Mouse (Mus musculus): ENCODE measurements around the gene Dok4. TPM values are rescaled to one million over a fixed set of nuclear protein-coding genes. Genes with fewer than 3 reads are reported as not detected.
A peak's percentile ranks its signal among the peaks of the same experiment; 100 is the strongest.

Dok4 gene
- polyA plus RNA-seq, 1 experiment from 2014 or later: 42.7 TPM

GRCm38 (mm10) chr8:94819671-94820179 lies 56.4 kb downstream of the Dok4 start:
- H3K36me3 ChIP-seq (ENCODE audit: insufficient read depth, low read length): peaks cover 22% of the 10 kb centered on the region
- DNase-seq (ENCODE audit: low spot score): no peak
- no peaks in the 10 kb centered on the region for H3K9me3 ChIP-seq (ENCODE audit: low read length)
- no peaks in the 10 kb centered on the region for H3K27me3 ChIP-seq (replicated peaks; ENCODE audit: insufficient read depth, low read length)
- ATAC-seq: no peak
- no peak overlapping the region for H3K4me2 ChIP-seq (replicated peaks; ENCODE audit: low read depth, low read length)
- 61% methylated on average over 6 of the region's 6 CpGs for WGBS
- no peak overlapping the region for H3K27ac ChIP-seq (ENCODE audit: low read length)
- no peak overlapping the region for H3K9ac ChIP-seq (replicated peaks; ENCODE audit: low read depth)
- H3K4me1 ChIP-seq (ENCODE audit: insufficient read depth, low read depth, low read length): no peaks in the 10 kb centered on the region
- TF ChIP-seq CTCF (IDR thresholded peaks at IDR 0.05) (no peak), EP300 (IDR thresholded peaks at IDR 0.05) (no peak)
- H3K4me3 ChIP-seq (ENCODE audit: low read depth, low read length): no peak overlapping the region

DNA sequence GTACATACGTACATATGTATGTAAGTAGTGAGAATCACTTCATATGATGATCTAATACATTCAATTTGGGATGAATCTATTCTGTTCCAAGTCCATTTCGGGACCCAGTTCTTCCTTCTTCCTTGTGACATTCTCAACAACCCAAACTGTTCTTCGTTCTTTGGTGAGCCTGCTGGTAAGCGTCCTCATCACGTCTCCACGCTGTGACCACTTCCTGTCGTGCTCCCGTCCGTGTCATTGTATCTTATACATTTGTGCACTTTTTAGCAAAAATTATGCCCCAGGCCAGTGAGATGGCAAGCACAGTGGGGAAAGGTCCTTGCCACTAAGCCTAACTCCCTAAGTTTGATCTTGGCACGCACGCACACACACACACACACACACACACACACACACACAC lies 58.2 kb downstream of the Dok4 start:
- no peak for ATAC-seq
- no peak for DNase-seq (ENCODE audit: low spot score)
- WGBS: 79% methylated on average over 11 of the region's 11 CpGs
- Histone ChIP-seq H3K36me3 (ENCODE audit: insufficient read depth, low read length) (peaks cover 7% of the 10 kb centered on the region), H3K4me3 (ENCODE audit: low read depth, low read length) (no peak overlapping the region), H3K27ac (ENCODE audit: low read length) (no peak overlapping the region), H3K4me2 (replicated peaks; ENCODE audit: low read depth, low read length) (no peak overlapping the region), H3K4me1 (ENCODE audit: insufficient read depth, low read depth, low read length) (no peaks in the 10 kb centered on the region), H3K9ac (replicated peaks; ENCODE audit: low read depth) (no peak overlapping the region), H3K9me3 (ENCODE audit: low read length) (no peaks in the 10 kb centered on the region), H3K27me3 (replicated peaks; ENCODE audit: insufficient read depth, low read length) (no peaks in the 10 kb centered on the region)
- no peak for TF ChIP-seq EP300 (IDR thresholded peaks at IDR 0.05)
- no peak for TF ChIP-seq CTCF (IDR thresholded peaks at IDR 0.05)

- no peaks in the 10 kb centered on the region for H3K4me1 ChIP-seq (ENCODE audit: insufficient read depth, low read depth, low read length)
- TF ChIP-seq EP300 (IDR thresholded peaks at IDR 0.05): no peak
- peak; percentile 71 for TF ChIP-seq CTCF (IDR thresholded peaks at IDR 0.05)
- WGBS: 0% methylated on average over 1 of the region's 1 CpGs
- H3K9ac ChIP-seq (replicated peaks; ENCODE audit: low read depth): no peak overlapping the region
- no peak overlapping the region for H3K4me3 ChIP-seq (ENCODE audit: low read depth, low read length)
- peak; percentile 59 for DNase-seq (ENCODE audit: low spot score)
- no peaks in the 10 kb centered on the region for H3K27me3 ChIP-seq (replicated peaks; ENCODE audit: insufficient read depth, low read length)
- H3K36me3 ChIP-seq (ENCODE audit: insufficient read depth, low read length): no peaks in the 10 kb centered on the region
- H3K9me3 ChIP-seq (ENCODE audit: low read length): no peaks in the 10 kb centered on the region
- no peak for ATAC-seq
- H3K27ac ChIP-seq (ENCODE audit: low read length): no peak overlapping the region
- no peak overlapping the region for H3K4me2 ChIP-seq (replicated peaks; ENCODE audit: low read depth, low read length)
Observed at GRCm38 (mm10) chr8:94814556-94814955, 61.6 kb downstream of the Dok4 start.

Other genes with a start within 250 kb of the Dok4 start
- 120 and 135 TPM in 2 replicates for gene Arl2bp, start 209.7 kb downstream of the Dok4 start, polyA plus RNA-seq (2015; fragmentation: Nextera tagmentation; extraction: Ambion mirVana)
- gene Pllp, start 180.1 kb downstream of the Dok4 start, polyA plus RNA-seq (2015; fragmentation: Nextera tagmentation; extraction: Ambion mirVana): 22.8 and 29.1 TPM in 2 replicates
- gene Ccl22, start 130.7 kb downstream of the Dok4 start, polyA plus RNA-seq (2015; fragmentation: Nextera tagmentation; extraction: Ambion mirVana): 0.45 TPM in 2 replicates
- gene Cx3cl1, start 104.3 kb downstream of the Dok4 start, polyA plus RNA-seq (2015; fragmentation: Nextera tagmentation; extraction: Ambion mirVana): 8.3 and 10.7 TPM in 2 replicates
- 5.7 and 9.1 TPM in 2 replicates for gene Ccl17, start 65.9 kb downstream of the Dok4 start, polyA plus RNA-seq (2015; fragmentation: Nextera tagmentation; extraction: Ambion mirVana)
- 47.1 and 51.4 TPM in 2 replicates for gene Coq9, start 38.0 kb downstream of the Dok4 start, polyA plus RNA-seq (2015; fragmentation: Nextera tagmentation; extraction: Ambion mirVana)
- 66.7 and 74.5 TPM in 2 replicates for gene Ciapin1, start 38.0 kb downstream of the Dok4 start, polyA plus RNA-seq (2015; fragmentation: Nextera tagmentation; extraction: Ambion mirVana)
- 98.4 and 103 TPM in 2 replicates for gene Polr2c, start 18.9 kb downstream of the Dok4 start, polyA plus RNA-seq (2015; fragmentation: Nextera tagmentation; extraction: Ambion mirVana)
- 14.6 and 17.2 TPM in 2 replicates for gene Ccdc102a, start 41.8 kb upstream of the Dok4 start, polyA plus RNA-seq (2015; fragmentation: Nextera tagmentation; extraction: Ambion mirVana)
- 0.19 and 0.31 TPM in 2 replicates for gene Adgrg5, start 47.4 kb upstream of the Dok4 start, polyA plus RNA-seq (2015; fragmentation: Nextera tagmentation; extraction: Ambion mirVana)
- 33.9 and 39.0 TPM in 2 replicates for gene Adgrg1, start 98.4 kb upstream of the Dok4 start, polyA plus RNA-seq (2015; fragmentation: Nextera tagmentation; extraction: Ambion mirVana)
- 4.8 and 5.3 TPM in 2 replicates for gene Adgrg3, start 141.4 kb upstream of the Dok4 start, polyA plus RNA-seq (2015; fragmentation: Nextera tagmentation; extraction: Ambion mirVana)
- gene Drc7, start 178.8 kb upstream of the Dok4 start, polyA plus RNA-seq (2015; fragmentation: Nextera tagmentation; extraction: Ambion mirVana): 3.1 and 3.9 TPM in 2 replicates
- 10.4 and 10.8 TPM in 2 replicates for gene Katnb1, start 204.9 kb upstream of the Dok4 start, polyA plus RNA-seq (2015; fragmentation: Nextera tagmentation; extraction: Ambion mirVana)